Mouse (Mus musculus) myocyte (in vitro differentiated cells): ENCODE results near the gene Muc3a. TPM values are rescaled to one million over a fixed set of nuclear protein-coding genes. Genes with fewer than 3 reads are reported as not detected.

Experiments used
- H3K27me3 ChIP-seq: one replicate; pipeline ENCODE4 v1.6.1; 2011; ENCODE audit not compliant: control insufficient read depth, insufficient read depth, insufficient read length
- H3K36me3 ChIP-seq: one replicate; pipeline ENCODE4 v1.6.1; 2011; ENCODE audit not compliant: control insufficient read depth, insufficient read depth
- H3K4me2 ChIP-seq: one replicate; pipeline ENCODE4 v1.6.1; 2011; ENCODE audit warnings: low read depth, control low read depth
- H3K4me3 ChIP-seq: one replicate; pipeline ENCODE4 v1.5.1; 2011; ENCODE audit warnings: mild to moderate bottlenecking, control low read depth, moderate library complexity
- H3K79me2 ChIP-seq: one replicate; pipeline ENCODE4 v1.6.1; 2011; ENCODE audit not compliant: control insufficient read depth, insufficient read depth
- H3ac ChIP-seq: one replicate; pipeline ENCODE4 v1.6.1; 2011; ENCODE audit not compliant: control insufficient read depth, insufficient read length
- CEBPB ChIP-seq: IDR thresholded peaks from 2 replicates; pipeline ENCODE4 v1.6.1; 2011; ENCODE audit warnings: mild to moderate bottlenecking, moderate library complexity; ENCODE audit not compliant: poor library complexity, insufficient read depth, severe bottlenecking
- E2F4 ChIP-seq: IDR thresholded peaks from one replicate; pipeline ENCODE4 v1.6.1; 2011; ENCODE audit warnings: mild to moderate bottlenecking, control low read depth, moderate library complexity; ENCODE audit not compliant: insufficient read depth
- MAX ChIP-seq: IDR thresholded peaks from one replicate; pipeline ENCODE4 v1.6.1; 2011; ENCODE audit warnings: low read depth, mild to moderate bottlenecking, control low read depth
- MYOD1 ChIP-seq, 3 experiments: IDR thresholded peaks; one replicate each; pipeline ENCODE4 v1.6.1; 2011; ENCODE audit warnings: control low read depth in 2 of 3, low read depth in 2 of 3, mild to moderate bottlenecking in 2 of 3, moderate library complexity in 1 of 3; ENCODE audit not compliant: insufficient read length in 2 of 3, control insufficient read depth in 1 of 3
- MYOG ChIP-seq, 3 experiments: IDR thresholded peaks; one replicate each; pipeline ENCODE4 v1.6.1; 2011; ENCODE audit warnings: control low read depth in 2 of 3, low read depth in 2 of 3, mild to moderate bottlenecking in 2 of 3; ENCODE audit not compliant: insufficient read length in 2 of 3, control insufficient read depth in 1 of 3, insufficient read depth in 1 of 3
- POLR2A ChIP-seq: IDR thresholded peaks from one replicate; pipeline ENCODE4 v1.6.1; 2011; ENCODE audit warnings: low read depth, mild to moderate bottlenecking, control low read depth, moderate library complexity; ENCODE audit not compliant: insufficient read length
- POLR2AphosphoS2 ChIP-seq: IDR thresholded peaks from one replicate; pipeline ENCODE4 v1.6.1; 2011; ENCODE audit warnings: low read depth, control low read depth; ENCODE audit not compliant: insufficient read length
- REST ChIP-seq: IDR thresholded peaks from one replicate; pipeline ENCODE4 v1.6.1; 2011; ENCODE audit warnings: mild to moderate bottlenecking, control low read depth, moderate library complexity; ENCODE audit not compliant: insufficient read depth, insufficient read length
- SRF ChIP-seq: IDR thresholded peaks from one replicate; pipeline ENCODE4 v1.6.1; 2011; ENCODE audit warnings: low read depth; ENCODE audit not compliant: control insufficient read depth, insufficient read length
- TCF12 ChIP-seq: IDR thresholded peaks from one replicate; pipeline ENCODE4 v1.6.1; 2011; ENCODE audit warnings: mild to moderate bottlenecking, control low read depth; ENCODE audit not compliant: poor library complexity, insufficient read depth, severe bottlenecking
- TCF3 ChIP-seq: IDR thresholded peaks from one replicate; pipeline ENCODE4 v1.6.1; 2011; ENCODE audit warnings: low read depth, control low read depth; ENCODE audit not compliant: insufficient read length
- USF1 ChIP-seq: IDR thresholded peaks from one replicate; pipeline ENCODE4 v1.6.1; 2011; ENCODE audit warnings: low read depth, mild to moderate bottlenecking, control low read depth, moderate library complexity
- polyA plus RNA-seq: library from polyadenylated mRNA; unstranded; fragments of >200 nt; fragmentation: generic; extraction: Trizol; gene quantifications from one replicate; pipeline ENCODE4 v1.2.1, GENCODE M21; 2012; ENCODE audit warnings: missing spikeins

The Muc3a gene
- polyA plus RNA-seq, 1 experiment = not detected

DNA sequence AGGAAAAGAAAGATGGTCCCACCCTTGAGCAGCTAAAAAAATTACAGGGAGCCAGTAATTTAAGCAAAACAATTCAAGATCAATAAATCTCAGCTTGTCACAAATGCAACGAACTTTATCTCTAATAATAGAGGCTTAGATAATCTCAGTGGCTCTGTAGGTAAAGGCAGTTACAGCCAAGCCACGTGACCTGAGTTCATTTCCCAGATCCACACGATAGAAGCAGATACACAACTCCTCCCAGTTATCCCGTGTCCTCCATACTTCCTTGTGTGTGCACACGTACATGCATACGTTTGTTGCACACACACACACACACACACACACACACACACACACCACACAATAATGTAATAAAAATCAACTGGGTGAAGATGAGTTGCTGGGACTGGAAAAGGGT, 38.2 kb downstream of the Muc3a start:
- no peaks in the 10 kb centered on the region for H3K79me2 ChIP-seq
- H3K36me3 ChIP-seq = no peaks in the 10 kb centered on the region
- TF ChIP-seq USF1 = no peak
- no peak for TF ChIP-seq MYOG (IDR thresholded peaks at IDR 0.05; ENCODE audit: control insufficient read depth in 1 of 3, insufficient read depth in 1 of 3, insufficient read length in 2 of 3, low read depth in 2 of 3)
- no peak for TF ChIP-seq TCF3
- no peak for TF ChIP-seq REST
- H3K27me3 ChIP-seq = peaks cover 50% of the 10 kb centered on the region
- no peak overlapping the region for H3K4me3 ChIP-seq
- H3ac ChIP-seq = no peak overlapping the region
- H3K4me2 ChIP-seq = no peak overlapping the region

DNA sequence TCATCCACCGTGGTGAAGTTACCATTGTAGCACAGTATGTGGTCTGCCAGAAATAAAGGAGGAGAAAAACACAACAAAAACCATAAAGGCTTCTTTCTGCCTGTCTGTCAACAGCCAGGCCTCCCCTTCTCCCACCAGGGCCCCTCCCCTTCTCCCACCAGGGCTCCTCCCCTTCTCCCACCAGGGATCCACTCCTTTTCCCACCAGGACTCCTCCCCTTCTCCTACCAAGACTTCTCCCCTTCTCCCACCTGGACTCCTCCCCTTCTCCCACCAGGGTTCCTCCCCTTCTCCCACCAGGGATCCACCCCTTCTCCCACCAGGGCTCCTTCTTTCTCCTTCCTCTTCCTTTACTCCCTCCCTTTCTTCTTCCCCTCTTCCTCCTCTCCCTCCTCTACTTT, 39.6 kb downstream of the Muc3a start:
- Histone ChIP-seq H3K36me3 (no peaks in the 10 kb centered on the region), H3K4me3 (no peak overlapping the region), H3K4me2 (no peak overlapping the region), H3ac (no peak overlapping the region), H3K79me2 (no peaks in the 10 kb centered on the region), H3K27me3 (peaks cover 46% of the 10 kb centered on the region)
- no peak for TF ChIP-seq POLR2AphosphoS2
- no peak for TF ChIP-seq POLR2A

DNA sequence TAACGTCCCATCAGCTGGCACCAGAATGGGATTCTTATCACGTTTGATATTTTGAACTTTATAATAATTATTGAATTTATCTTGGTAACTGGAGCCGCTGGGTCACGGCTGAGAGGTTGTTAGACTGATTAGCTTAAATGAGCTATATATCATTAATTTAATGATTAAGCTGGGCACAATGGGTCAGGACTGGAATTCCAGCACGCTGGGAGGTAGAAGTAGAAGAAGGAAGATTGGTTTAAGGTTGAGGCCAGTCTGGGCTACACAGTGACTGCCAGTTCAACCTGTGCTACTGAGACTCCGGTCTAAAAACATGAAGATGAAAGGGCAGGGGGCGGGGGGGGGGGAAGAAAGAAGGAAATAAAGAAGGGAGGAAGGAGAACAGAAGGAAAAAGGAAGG, 40.7 kb downstream of the Muc3a start:
- Histone ChIP-seq H3K36me3 (no peaks in the 10 kb centered on the region), H3K79me2 (no peaks in the 10 kb centered on the region), H3K27me3 (peaks cover 41% of the 10 kb centered on the region), H3K4me3 (no peak overlapping the region), H3K4me2 (no peak overlapping the region), H3ac (no peak overlapping the region)
- no peak for TF ChIP-seq MYOD1 (IDR thresholded peaks at IDR 0.05; ENCODE audit: control insufficient read depth in 1 of 3, insufficient read length in 2 of 3, low read depth in 2 of 3)
- TF ChIP-seq CEBPB = no peak
- TF ChIP-seq REST = no peak
- TF ChIP-seq MYOG (IDR thresholded peaks at IDR 0.05; ENCODE audit: control insufficient read depth in 1 of 3, insufficient read depth in 1 of 3, insufficient read length in 2 of 3, low read depth in 2 of 3) = no peak
- no peak for TF ChIP-seq E2F4
- no peak for TF ChIP-seq MAX
- no peak for TF ChIP-seq TCF3
- no peak for TF ChIP-seq USF1
- TF ChIP-seq SRF = no peak
- no peak for TF ChIP-seq POLR2A
- TF ChIP-seq POLR2AphosphoS2 = no peak
- TF ChIP-seq TCF12 = no peak

DNA sequence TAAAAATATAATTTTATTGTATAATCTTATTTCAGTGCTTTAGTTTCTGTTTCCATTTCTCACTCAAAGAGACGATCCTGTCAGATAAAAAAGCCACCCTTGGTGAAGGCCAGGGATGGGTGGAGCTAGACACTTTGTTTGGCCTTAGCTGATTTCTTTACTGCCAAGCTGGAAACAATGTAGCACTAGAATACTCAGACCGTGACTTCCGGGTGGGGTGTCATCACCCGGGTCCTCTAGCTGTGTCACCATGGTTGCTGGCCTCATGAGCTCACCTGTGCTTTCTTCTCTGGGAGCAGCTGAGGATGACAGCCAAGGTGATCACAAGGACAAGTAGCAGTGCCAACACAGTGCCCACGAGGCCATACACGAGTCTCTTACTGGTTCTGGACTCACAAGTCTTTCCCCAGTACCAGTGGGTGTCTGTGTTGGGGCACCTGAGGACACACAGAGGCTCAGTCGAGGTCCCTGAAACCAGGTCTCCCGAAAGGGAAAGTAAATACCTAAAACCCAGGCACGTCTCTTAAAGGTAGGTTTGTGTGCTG, 41.3 kb downstream of the Muc3a start:
- Histone ChIP-seq H3K27me3 (peaks cover 40% of the 10 kb centered on the region), H3K4me2 (no peak overlapping the region), H3K79me2 (no peaks in the 10 kb centered on the region), H3K36me3 (no peaks in the 10 kb centered on the region), H3ac (no peak overlapping the region), H3K4me3 (no peak overlapping the region)
- TF ChIP-seq SRF = no peak
- TF ChIP-seq E2F4 = no peak
- TF ChIP-seq USF1 = no peak

DNA sequence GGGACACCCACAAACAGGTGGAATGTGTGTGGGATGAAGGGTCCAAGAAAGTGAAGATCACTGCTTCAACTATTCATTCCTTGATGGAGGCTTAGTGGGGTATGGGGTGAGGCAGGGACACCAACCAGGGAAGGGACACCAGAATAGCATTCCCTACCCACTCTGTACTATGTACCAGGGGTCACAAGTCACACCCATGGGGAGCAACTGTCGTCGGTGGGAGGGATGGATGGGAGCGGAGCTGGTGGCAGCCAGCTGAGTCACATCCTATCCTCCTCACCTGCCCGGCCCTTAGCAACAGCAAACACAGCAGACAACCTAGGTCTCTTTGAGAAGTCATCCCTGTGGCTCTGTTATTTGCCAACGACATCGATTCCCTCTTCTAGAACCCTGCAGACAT, 44.6 kb downstream of the Muc3a start:
- no peak overlapping the region for H3ac ChIP-seq
- H3K4me2 ChIP-seq = no peak overlapping the region
- peaks cover 22% of the 10 kb centered on the region for H3K27me3 ChIP-seq
- no peak overlapping the region for H3K4me3 ChIP-seq
- TF ChIP-seq TCF12 (no peak), REST (no peak)
- no peaks in the 10 kb centered on the region for H3K36me3 ChIP-seq
- no peaks in the 10 kb centered on the region for H3K79me2 ChIP-seq

DNA sequence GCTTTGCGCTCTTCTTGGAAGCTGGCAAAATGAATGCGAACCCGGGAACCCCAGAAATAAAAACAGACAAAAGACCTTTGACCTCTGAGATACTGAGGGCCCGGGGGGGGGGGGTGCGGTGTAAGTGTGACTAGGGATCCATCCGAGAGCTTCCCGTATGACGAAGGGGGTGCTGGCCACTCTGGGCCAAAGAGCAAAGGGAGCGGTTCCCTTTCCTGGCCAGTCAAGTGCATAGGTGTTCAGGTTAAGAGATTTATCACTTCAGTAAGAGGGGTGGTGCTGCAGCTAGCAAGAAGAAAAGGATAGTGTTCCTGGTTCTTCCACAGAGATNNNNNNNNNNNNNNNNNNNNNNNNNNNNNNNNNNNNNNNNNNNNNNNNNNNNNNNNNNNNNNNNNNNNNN, 46.2 kb downstream of the Muc3a start:
- H3K79me2 ChIP-seq = no peaks in the 10 kb centered on the region
- no peaks in the 10 kb centered on the region for H3K36me3 ChIP-seq
- H3K27me3 ChIP-seq = peaks cover 18% of the 10 kb centered on the region
- H3ac ChIP-seq = no peak overlapping the region
- TF ChIP-seq MAX (no peak), TCF3 (no peak), E2F4 (no peak), POLR2A (no peak), POLR2AphosphoS2 (no peak), CEBPB (no peak), SRF (no peak), MYOD1 (IDR thresholded peaks at IDR 0.05; ENCODE audit: control insufficient read depth in 1 of 3, insufficient read length in 2 of 3, low read depth in 2 of 3) (no peak)
- no peak overlapping the region for H3K4me3 ChIP-seq
- H3K4me2 ChIP-seq = no peak overlapping the region
